Mouse (Mus musculus) midbrain, embryonic 10.5 days (tissue): ENCODE measurements around the gene Limk2. TPM values are rescaled to one million over a fixed set of nuclear protein-coding genes. Genes with fewer than 3 reads are reported as not detected.

ENCODE experiments used
- DNase-seq: peaks from one replicate; pipeline ENCODE4 v3.0.0-alpha.2; 2017; ENCODE audit warnings: low spot score
- H3K27ac ChIP-seq: fragments of 300-500 bp; sonication (generic); replicated peaks from 2 replicates; pipeline ENCODE4 v1.5.1; 2016; ENCODE audit warnings: mild to moderate bottlenecking
- H3K27me3 ChIP-seq: fragments of 300-500 bp; sonication (generic); 2 replicates; pipeline ENCODE4 v1.6.1; 2016; ENCODE audit warnings: low read depth, mild to moderate bottlenecking; ENCODE audit not compliant: poor library complexity, severe bottlenecking
- H3K36me3 ChIP-seq: fragments of 300-500 bp; sonication (generic); 2 replicates; pipeline ENCODE4 v1.6.1; 2016; ENCODE audit warnings: mild to moderate bottlenecking, moderate library complexity
- H3K4me1 ChIP-seq: fragments of 300-500 bp; sonication (generic); 2 replicates; pipeline ENCODE4 v1.6.1; 2016
- H3K4me3 ChIP-seq: fragments of 300-500 bp; sonication (generic); 2 replicates; pipeline ENCODE4 v1.5.1; 2016; ENCODE audit warnings: mild to moderate bottlenecking, moderate library complexity
- H3K9me3 ChIP-seq: fragments of 300-500 bp; sonication (generic); replicated peaks from 2 replicates; pipeline ENCODE4 v1.6.1; 2016; ENCODE audit warnings: mild to moderate bottlenecking
- WGBS: fragments of 180-500 bp; shearing (Covaris S2); methylation state at CpG from one replicate; pipeline ENCODE4 v1.1.7; 2016; 5-methylcytosine and 5-hydroxymethylcytosine counted together
- polyA plus RNA-seq: library from polyadenylated mRNA; unstranded; fragments of >200 nt; fragmentation: Nextera tagmentation; extraction: Ambion mirVana; gene quantifications from 2 replicates; pipeline ENCODE4 v1.2.1, GENCODE M21; 2016

Gene Limk2
- polyA plus RNA-seq, 1 experiment from 2014 or later: 50.7 TPM

DNA sequence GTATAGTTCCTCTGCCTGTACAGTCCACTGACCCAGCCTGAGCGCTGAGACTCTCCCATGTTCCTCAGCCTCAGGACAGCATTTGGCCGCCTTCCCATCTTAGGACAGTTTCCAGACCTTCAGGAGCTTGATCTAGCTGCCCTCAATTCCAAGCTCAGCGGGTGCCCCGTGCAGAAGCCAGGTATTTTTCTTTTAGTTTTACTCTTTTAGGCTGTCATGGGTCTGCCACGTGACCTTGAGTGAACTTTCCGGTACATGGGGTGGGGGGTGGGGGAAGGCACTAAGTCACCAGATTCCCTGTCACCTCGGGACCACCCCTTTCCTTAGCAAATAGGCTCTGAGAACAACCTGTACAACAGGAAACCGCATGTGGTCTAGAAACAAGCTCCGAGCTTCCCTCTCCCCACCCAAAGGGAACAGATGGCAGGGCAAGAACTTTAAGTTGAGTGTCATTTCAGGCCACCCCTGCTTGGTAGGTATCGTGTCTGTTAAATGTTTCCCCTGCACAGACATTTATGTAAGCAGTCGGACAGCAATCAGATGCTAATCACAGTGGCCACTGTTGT is 73.3 kb downstream of the Limk2 start:
- H3K4me1 ChIP-seq: peaks cover 46% of the 10 kb centered on the region

DNA sequence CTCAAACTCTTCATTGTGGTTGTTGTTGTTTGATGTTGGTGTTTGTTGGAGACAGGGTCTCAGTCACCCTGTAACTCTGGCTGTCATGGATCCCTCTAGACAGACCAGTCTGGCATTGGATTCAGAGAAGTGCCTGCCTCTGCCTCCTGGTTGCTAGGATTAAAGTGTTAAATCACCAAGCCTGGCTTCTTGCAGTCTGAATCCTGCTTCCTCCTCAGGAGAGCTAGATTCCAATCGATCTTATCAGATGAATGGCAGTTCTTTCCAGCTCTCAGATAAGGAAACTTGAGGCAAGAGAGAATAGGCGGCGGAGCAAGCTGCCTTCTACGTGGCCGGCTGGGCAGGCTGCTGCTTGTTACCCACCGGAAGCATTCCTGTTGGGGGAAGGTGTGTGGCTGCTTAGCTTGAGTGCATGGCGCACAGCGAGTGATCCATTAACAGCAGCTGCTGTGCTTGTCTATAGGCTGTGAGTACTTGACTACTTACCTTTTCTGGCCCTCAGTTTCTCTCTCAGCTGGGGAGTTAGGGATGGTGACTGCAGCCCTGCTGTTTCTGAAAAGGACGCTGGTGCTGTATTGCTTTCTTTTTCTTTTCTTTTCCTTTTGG is 74.2 kb downstream of the Limk2 start:
- H3K27me3 ChIP-seq: peaks cover 11% of the 10 kb centered on the region; the same call in 1 of the 2 replicates
- WGBS: 43% methylated on average over 9 of the region's 9 CpGs
- H3K4me1 ChIP-seq: peaks cover 53% of the 10 kb centered on the region
- DNase-seq: no peak
- no peaks in the 10 kb centered on the region for H3K9me3 ChIP-seq
- H3K4me3 ChIP-seq: no peak overlapping the region
- H3K36me3 ChIP-seq: 0 out of 2 replicates have a peak, but pooled peaks cover 2% of the 10 kb centered on the region
- no peak overlapping the region for H3K27ac ChIP-seq

More for the DNA sequence above, 73.3 kb downstream of the Limk2 start:
- H3K27ac ChIP-seq: no peak overlapping the region
- 0 out of 2 replicates have a peak, but pooled peaks cover 2% of the 10 kb centered on the region for H3K36me3 ChIP-seq
- H3K4me3 ChIP-seq: no peak overlapping the region
- WGBS: 60% methylated on average over 11 of the region's 11 CpGs
- peaks cover 11% of the 10 kb centered on the region; the same call in 1 of the 2 replicates for H3K27me3 ChIP-seq
- no peaks in the 10 kb centered on the region for H3K9me3 ChIP-seq
- no peak for DNase-seq

DNA sequence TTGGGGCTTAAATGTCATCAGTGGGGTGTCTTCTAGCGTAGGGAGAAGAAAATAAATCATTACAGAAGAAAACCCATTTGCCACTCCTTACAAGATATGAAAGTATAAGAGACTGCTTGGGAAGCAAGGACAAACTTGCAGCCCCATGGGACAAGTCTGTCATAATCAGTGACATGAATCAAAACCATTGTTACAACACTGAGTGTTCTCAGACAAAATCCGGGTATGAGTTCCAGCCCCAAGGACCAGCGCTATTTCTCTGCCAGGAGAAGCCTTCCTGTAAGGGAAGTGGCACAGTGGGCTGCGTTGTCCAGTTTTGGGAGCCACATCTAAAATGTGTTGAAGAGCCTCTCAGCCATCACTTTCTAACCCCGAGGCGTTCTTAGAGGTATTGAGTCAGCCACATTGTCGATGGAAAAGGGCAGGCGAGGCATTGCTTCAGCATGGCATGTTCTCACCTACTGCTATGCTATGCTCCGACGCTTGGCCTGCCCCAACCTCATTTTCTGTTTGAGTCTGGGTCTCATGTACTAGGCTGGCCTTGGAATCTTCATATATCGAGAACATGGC is 74.8 kb downstream of the Limk2 start:
- Histone ChIP-seq H3K27ac (no peak overlapping the region), H3K4me3 (no peak overlapping the region), H3K4me1 (peaks cover 53% of the 10 kb centered on the region), H3K9me3 (no peaks in the 10 kb centered on the region), H3K27me3 (peaks cover 11% of the 10 kb centered on the region; the same call in 1 of the 2 replicates), H3K36me3 (0 out of 2 replicates have a peak, but pooled peaks cover 2% of the 10 kb centered on the region)
- DNase-seq: no peak
- WGBS: 90% methylated on average over 11 of the region's 11 CpGs

DNA sequence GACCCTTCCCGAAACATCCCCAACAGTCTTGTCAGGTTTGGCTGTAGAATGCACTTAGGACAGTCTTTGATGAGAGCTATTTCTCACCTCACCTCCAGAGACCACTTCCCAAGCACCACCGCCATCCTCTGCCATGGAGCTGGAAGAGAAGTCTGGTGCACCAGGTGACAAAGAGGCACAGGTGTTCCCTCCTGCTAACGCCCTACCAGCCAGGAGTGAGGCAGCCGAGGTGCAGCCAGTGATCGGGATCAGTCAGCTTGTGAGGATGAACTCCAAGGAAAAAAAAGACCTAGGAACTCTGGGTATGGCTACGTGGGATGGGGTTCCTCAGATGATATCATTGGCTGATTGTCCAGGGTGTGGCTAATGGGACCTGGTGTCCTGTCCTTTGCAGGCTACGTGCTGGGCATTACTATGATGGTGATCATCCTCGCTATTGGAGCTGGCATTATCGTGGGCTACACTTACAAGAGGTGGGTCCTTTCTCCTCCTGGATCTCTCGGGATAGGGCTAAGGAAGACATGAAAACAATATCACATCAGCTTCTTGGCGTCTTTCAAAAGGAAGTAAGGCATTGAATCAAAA is 75.8 kb downstream of the Limk2 start:
- 89% methylated on average over 11 of the region's 11 CpGs for WGBS
- Histone ChIP-seq H3K27ac (no peak overlapping the region), H3K9me3 (no peaks in the 10 kb centered on the region)

DNA sequence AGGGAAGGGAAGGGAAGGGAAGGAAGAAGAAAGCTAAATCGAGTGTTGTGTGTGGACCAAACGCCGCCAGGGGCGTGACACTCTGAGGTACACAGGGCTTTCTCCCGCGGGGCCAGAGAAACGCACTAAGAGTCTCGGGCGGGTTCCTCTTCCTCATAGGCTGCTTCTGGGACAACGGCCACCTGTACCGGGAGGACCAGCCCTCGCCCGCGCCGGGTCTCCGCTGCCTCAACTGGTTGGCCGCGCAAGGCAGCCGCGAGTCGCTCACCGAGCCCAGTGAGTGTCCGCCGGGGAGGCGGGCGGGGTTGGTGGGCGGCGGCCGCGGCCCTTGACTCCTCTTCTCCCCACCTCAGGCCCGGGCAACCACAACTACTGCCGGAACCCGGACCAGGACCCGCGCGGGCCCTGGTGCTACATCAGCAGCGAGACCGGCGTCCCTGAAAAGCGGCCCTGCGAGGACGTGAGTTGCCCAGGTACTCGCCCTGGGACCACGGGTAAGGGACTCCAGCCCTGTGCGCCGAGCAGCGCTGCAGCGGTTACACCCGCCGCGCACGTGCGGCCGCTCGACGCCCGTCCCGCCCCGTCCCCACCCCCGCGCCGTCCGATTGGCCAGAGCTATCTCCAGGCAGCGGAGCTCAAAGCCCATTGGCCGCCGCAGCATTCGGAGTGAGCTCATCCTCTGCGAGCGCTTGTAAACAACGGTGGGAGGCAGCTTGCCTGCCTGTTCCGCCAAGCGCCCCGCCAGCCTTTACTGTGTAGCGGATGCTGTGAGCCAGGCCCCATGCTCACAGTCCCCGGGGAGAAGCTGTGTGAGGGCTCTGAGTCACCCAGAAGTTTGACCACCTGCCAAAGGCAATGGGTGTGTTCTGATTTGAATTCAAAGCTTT is 77.0 kb downstream of the Limk2 start:
- Histone ChIP-seq H3K4me1 (peaks cover 41% of the 10 kb centered on the region), H3K27ac (peak overlapping the region; percentile 85), H3K9me3 (no peaks in the 10 kb centered on the region), H3K27me3 (peaks cover 11% of the 10 kb centered on the region; the same call in 1 of the 2 replicates), H3K4me3 (peak overlapping the region; percentile 58), H3K36me3 (0 out of 2 replicates have a peak, but pooled peaks cover 2% of the 10 kb centered on the region)
- DNase-seq: peak; percentile 94
- WGBS: under 1% methylated on average over 66 of the region's 75 CpGs

More for the DNA sequence above, 75.8 kb downstream of the Limk2 start:
- peaks cover 11% of the 10 kb centered on the region; the same call in 1 of the 2 replicates for H3K27me3 ChIP-seq
- H3K4me1 ChIP-seq: peaks cover 53% of the 10 kb centered on the region
- no peak overlapping the region for H3K4me3 ChIP-seq
- 0 out of 2 replicates have a peak, but pooled peaks cover 2% of the 10 kb centered on the region for H3K36me3 ChIP-seq
- no peak for DNase-seq

DNA sequence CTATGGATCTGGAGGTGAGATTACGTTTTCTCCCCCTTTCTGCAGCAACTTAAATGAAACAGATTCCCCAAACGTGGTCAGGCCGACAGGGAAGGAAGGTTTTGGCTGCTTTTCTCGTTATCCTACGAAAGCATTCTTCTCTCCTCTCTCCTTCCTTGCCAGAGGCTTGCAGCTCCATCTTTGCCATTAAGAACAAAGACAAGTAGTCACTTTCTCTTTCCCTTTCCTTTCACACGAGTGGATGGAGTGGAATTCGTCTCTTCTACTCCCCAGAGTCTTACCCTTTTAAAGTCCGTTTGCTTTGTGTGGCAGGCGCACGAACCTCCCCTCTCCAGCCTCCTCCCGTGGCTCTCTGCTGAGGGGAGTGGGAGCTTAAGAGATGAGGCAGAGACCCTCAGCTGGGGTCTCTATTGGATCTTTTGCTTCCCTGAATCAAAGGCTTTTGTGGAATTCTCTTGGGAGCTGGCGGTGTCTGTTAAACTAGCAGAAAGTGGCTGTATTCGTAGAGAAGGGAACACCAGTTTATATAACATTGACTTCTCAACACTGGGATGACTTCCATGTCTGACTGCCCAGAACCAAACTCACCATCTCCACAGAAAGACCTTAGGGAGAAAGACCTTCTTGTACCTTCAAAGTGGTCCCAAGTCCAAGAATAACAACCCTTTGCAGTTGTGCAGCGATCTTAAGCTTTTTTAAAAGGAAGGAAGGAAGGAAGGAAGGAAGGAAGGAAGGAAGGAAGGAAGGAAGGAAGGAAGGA is 77.8 kb downstream of the Limk2 start:
- Histone ChIP-seq H3K4me1 (peaks cover 34% of the 10 kb centered on the region), H3K36me3 (0 out of 2 replicates have a peak, but pooled peaks cover 2% of the 10 kb centered on the region), H3K4me3 (peak overlapping the region; percentile 58), H3K27ac (peak overlapping the region; percentile 85), H3K9me3 (no peaks in the 10 kb centered on the region), H3K27me3 (peaks cover 11% of the 10 kb centered on the region; the same call in 1 of the 2 replicates)
- WGBS: 2% methylated on average over 14 of the region's 14 CpGs
- DNase-seq: peak; percentile 45

DNA sequence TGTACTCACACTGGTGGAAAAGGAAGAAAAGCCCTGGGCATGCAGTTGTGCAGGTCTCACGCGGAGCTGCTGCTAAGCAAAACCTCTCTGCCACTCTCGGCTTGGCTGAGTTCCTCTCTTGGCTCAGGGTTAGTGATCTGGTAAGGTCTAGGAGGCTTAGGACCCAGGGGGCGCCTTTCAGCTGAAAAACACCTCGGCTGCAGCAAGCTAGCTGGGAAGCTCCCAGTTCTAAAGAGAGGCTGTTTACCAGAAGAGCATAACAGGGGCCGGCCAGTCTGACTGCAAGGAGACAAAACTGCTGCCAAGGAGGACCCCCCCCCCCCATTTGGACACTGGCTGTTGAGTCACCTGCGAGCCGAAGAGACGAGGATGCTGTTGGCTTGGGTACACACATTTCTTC is 78.4 kb downstream of the Limk2 start:
- peak overlapping the region; percentile 85 for H3K27ac ChIP-seq
- H3K36me3 ChIP-seq: 0 out of 2 replicates have a peak, but pooled peaks cover 2% of the 10 kb centered on the region
- peak overlapping the region; percentile 58 for H3K4me3 ChIP-seq
- 0% methylated on average over 9 of the region's 9 CpGs for WGBS
- peaks cover 11% of the 10 kb centered on the region; the same call in 1 of the 2 replicates for H3K27me3 ChIP-seq
- peaks cover 28% of the 10 kb centered on the region for H3K4me1 ChIP-seq
- peak; percentile 72 for DNase-seq
- no peaks in the 10 kb centered on the region for H3K9me3 ChIP-seq

DNA sequence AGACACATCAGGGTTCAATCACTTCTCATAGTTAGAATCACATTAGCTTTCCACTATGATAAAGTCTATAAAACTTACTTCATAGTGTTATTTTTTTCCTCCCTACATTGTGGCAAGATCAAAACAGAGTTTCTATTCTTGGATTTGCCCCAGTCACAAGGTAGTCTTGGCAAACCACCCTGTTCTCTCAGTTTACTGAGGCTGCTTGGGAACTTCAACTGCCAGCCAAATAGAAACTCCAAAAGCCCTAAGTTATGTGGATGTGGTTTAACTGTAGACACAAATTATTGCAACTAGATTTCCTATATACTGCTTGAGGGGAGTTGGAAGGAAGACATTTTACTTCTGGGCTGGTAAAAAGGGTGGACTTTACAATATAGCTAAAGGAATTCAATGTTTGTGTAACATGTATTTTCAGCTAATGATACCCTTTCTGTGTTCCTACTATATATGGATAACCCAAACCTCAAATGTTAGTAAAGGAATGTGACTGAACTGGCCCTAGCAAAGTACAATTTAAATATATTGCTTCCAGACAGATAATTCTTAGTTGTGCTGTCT is 79.0 kb downstream of the Limk2 start, which contains the start of gene Pik3ip1:
Pik3ip1 (plus strand) TSS at position 511 of the 561 bp plus-strand sequence.
- Histone ChIP-seq H3K4me1 (peaks cover 28% of the 10 kb centered on the region), H3K9me3 (no peaks in the 10 kb centered on the region), H3K27me3 (peaks cover 11% of the 10 kb centered on the region; the same call in 1 of the 2 replicates), H3K27ac (peak within 1 kb of the TSS; percentile 85), H3K4me3 (peak within 1 kb of the TSS; percentile 58), H3K36me3 (0 out of 2 replicates have a peak, but pooled peaks cover under 1% of the 10 kb centered on the region)
- no peak for DNase-seq

DNA sequence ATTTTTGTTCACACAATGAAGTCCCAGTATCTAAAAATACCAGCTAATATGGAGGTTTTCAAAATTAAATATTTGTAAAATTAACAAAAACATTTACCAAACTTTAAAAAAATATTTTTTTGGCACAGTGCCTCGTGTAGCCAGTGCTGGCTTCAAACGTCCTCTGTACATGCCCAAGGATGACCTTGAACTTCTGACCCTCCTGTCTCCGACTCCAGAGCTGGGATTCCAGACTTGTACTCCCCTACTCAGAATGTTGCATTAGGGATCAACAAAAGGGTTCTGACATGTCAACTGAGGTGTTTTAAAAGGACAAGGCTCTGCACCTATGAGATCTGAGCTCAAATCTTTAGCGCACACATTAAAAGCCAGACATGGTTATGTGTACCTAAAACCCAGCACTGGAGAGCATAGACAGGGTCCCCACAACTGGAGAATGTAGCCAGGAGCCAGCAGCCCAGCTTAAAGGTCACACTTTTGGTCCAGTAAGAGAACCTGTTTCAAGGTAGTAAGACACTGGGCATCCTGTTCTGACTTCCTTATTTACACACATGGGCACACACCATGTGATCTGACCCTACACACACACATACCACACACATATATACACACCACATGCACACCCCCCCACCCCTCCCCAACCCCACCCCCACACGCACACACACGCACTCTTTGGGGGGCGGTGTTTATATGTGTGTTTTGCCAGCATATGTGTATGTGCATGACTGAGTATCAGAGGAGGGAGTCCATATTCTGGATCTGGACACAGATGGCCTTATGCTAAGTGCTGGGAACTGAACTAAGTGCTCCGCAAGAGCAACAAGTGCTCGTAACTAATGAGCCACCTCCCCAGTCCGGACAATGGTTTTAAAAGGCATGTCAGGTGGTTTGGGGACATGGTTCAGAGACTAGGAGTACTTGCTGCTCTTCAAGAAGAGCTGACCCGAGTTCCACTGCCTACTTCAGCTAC is 79.9 kb downstream of the Limk2 start:
- peaks cover 2% of the 10 kb centered on the region; the same call in 1 of the 2 replicates for H3K36me3 ChIP-seq
- WGBS: 84% methylated on average over 11 of the region's 11 CpGs

DNA sequence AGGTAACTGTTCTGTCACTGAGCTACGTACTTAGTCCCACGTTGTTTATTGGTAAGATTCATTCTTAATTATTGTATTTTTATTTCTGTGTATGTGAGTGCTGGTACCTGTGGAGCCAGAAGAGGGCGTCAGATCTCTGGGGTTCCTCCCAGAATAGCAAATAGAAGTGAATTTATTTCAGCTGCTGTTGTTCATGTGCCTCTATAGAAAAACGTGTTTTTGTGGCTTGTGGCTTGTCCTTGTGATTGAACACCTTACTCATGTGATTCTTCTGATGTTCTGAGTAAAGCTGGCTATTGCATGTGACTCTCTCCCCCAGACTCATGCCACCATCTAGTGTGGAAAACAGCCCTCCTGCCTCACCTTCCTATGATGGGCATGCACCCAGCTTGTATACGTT is 80.7 kb downstream of the Limk2 start:
- Histone ChIP-seq H3K4me1 (peaks cover 28% of the 10 kb centered on the region), H3K27me3 (peaks cover 7% of the 10 kb centered on the region; the same call in 1 of the 2 replicates), H3K4me3 (no peak overlapping the region), H3K27ac (no peak overlapping the region), H3K9me3 (no peaks in the 10 kb centered on the region), H3K36me3 (peaks cover 7% of the 10 kb centered on the region)
- DNase-seq: no peak
- WGBS: 78% methylated on average over 5 of the region's 5 CpGs

More for the DNA sequence above, 79.9 kb downstream of the Limk2 start:
- H3K4me3 ChIP-seq: no peak overlapping the region
- no peak for DNase-seq
- H3K4me1 ChIP-seq: peaks cover 28% of the 10 kb centered on the region
- H3K9me3 ChIP-seq: no peaks in the 10 kb centered on the region
- peaks cover 11% of the 10 kb centered on the region; the same call in 1 of the 2 replicates for H3K27me3 ChIP-seq
- H3K27ac ChIP-seq: no peak overlapping the region
